Mouse (Mus musculus) lung, postnatal 25 days (tissue): ENCODE measurements around the gene Gse1.

ENCODE experiments used
- DNase-seq: peaks from one replicate; pipeline ENCODE4 v3.0.0; 2022; ENCODE audit warnings: low spot score

Gse1 gene

DNA sequence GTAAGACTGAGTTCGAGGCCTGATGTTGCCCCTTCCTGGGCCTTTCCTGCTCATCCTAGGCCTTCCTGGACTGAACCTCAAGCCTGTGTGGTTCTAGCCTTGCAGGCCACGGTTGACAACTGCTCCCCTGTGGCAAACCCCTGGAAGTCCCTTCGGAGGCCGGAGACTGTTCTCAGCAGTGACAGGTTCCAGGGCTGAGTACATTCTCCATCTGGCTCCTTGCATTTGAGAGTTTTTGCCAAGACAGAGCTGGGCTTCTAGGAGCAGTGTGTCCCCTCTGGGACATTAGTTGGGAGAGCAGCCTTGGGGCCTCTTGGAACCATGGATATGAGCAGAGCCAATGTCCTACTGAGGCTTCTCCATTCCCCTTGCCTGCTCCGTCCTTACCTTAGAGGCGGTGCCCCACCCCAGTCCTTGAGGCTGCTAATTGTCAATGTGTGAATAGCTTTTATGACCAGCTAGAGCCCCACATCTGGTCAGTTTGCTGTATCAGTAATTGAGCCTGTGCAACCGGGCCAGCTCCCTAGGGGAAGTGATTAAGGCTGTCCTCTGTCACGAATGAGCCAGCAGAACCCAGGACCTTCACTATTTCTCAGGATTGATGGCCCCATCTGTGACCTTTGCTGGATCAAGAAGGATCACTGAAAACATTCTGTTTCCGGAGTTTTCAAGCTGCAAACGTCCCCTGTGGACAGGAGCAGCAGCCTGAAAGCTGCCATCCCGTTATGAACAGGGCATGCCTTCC, 289.6 kb downstream of the Gse1 start:
- no peak for DNase-seq

DNA sequence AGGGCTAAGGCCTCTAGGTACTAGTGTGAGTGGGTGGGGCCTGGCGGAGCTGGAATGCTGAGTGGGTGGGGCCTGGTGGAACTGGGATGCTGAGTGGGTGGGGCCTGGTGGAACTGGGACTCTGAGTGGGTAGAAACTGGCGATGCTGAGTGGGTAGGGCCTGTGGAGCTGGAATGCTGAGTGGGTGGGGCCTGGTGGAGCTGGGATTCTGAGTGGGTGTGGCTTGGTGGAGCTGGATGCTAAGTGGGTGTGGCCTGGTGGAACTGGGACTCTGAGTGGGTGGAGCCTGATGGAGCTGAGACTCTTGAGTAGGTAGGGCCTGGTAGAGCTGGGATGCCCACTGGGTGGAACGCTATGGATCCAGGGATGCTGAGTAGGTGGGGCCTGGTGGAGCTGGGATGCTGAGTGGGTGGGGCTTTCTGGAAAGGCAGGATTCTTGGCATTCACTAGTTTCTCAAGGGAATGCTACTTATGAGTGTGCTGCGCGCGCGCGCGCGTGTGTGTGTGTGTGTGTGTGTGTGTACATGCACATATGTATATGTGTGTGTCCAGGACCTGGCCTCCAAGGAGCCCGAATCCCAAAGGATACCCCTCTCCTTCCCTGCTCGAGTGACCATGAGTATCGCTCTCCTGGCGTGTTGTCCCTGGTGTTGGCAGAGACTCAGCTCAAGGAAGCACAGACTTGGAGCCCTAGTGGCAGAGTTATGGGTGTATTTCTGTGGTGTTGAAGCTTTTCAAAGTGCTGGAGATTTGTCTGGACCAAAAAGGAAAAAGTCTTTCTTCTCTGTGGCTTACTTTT, 290.7 kb downstream of the Gse1 start:
- DNase-seq: peak; percentile 44

DNA sequence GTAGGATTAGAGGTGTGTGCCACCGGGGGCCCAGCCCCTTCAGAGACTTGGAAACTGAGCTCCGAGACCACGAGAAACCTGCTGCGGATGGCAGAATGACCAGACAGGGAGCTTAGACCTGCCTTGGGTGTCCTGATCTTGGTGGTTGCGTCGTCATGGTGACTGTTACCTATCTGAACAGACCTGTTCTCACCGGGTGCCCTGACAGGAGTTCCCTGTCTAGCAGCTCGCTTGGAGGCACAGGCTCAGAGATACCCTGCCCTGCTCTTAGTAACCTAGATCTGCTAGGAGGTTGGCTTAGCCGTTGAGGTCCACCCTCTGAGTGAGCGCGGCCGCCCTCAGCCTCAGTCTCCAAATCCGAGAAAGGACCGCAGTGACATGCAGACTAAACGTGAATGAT, 292.0 kb downstream of the Gse1 start:
- no peak for DNase-seq

DNA sequence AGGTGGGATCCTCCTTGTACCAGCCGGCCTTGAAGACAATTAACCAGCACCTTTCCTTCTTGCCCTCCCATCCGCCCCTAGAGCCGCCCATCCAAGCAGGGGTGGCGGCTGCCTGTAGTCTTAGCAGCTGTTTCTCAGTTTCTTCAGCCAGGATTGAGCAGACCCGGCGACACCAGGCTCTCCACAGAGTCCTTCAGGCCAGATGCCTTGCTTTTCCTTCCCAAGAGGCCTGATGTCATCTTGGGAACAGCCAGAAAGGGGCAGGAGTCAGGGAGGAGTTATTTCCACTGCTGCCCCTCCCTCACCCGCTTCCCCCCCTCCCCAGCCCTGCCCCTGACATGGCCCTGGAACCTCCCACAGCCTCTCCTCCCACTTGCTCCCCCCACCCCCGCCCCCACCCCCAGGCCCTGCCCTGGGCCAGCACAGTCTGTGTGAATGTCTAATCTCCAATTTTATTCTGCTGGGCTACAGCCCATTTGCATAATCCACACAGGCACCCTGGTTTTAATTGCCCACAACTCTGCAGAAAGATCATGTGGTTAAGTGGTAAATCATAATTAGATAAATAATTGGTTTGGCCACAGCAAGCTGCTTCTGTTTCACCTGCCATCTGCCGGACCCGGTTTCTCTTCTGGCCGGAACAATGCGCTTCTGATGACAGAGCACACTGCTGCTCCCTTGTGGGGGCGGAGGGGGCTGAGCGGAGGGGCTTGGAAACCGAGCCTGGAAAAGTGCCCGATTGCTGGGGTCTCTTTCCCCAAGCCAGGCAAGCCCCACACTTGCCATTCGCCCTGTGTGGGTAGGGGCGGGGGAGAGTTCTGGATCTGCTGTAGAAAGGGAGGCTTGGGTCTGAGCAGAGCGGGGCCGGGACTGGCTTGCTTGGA, 292.7 kb downstream of the Gse1 start:
- DNase-seq: peak; percentile 57

DNA sequence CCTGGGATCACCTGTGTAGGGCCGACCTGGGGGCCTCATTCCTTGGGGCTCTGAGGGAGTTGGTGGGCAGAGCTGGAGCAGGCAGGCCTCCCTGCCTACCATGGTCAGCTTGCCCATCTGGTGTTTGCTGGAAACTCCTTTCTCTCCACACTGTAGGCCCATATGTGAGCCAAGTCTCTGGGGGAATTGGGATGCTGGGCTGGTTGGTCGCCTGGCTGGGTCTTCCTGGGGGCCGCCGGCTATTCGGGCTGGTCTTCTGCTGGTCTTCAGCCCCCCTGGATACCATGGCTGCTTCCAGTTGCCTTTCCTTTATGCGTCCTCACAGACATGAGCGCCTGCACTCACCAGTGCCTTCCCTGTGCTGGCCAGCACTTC, 293.3 kb downstream of the Gse1 start:
- DNase-seq: no peak

DNA sequence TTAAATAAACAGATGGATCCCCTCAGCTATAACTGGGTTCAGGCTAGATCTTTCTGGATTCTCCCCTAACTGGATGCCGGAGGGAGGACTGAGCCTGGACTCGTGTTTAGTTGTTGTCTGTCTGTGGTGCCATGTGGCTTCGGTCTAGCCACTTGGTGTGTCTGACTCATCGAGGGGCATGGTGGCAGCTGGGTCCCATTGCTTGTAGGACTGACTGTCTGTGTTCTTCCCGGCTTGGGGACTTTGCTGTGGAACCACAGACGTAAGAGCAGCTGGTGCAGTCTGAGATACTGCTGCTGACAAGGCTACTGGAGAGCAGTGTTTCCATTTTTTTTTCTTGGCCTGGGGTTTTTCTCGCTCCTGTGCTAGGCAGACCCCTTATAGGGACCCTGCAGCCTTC, 295.4 kb downstream of the Gse1 start:
- DNase-seq: no peak

DNA sequence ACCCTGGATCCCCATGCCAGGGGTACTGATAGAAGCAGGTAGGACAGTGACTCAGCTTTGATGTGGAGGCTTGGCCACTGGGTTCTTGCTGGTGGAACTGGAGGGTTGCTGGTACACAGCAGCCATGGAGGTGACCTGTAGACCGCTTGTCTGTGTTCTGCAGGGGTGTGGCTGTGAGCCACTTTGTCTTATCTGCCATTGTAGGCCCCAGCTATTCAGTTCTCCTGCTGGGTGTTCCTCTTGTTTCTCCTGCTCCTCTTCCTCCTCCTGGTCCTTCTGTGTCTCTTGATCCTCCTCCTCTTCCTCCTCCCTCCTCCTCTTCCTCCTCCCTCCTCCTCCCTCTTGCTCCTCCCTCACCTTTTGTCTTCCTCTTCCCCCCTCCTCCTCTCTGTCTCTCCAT, 296.9 kb downstream of the Gse1 start:
- DNase-seq: no peak

DNA sequence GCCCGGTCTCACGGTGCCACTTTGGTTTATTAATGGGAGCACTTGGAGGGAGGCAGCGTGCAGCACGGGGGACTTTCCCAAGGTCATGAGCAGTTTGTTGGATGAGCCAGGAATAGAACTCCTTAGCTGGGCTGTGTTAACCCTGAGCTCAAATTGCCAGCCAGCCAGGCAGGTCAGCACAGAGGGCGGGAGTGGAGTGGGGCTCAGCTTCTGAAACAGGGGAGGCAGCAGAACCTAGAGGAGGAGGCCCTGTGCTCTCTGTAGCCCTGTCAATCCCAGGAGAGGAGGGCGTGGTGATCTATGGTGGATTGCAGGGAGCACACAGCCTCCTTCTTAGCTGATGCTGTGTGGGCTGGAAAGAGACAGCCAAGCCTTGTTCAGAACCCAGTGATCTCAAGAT, 297.6 kb downstream of the Gse1 start:
- DNase-seq: no peak

DNA sequence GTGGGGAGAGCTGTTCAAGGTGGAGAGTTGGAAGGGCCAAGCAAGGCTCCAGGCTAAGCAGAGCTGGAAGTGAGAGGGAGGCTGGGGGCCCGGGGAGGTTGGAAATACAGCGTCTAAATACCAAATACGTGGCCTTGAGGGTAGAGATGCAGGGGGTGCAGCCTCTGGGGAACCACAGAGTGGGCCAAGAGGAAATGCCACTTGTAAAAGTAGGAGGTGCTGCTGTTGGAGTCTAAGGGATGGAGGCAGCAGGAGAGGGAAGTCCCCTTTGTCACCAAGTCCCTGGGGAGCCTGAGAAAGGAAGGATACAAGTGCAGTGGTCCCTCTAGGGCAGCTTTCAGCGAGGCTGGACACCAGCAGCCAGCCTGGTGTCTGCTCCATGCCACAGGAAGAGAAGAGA, 298.3 kb downstream of the Gse1 start:
- DNase-seq: no peak

DNA sequence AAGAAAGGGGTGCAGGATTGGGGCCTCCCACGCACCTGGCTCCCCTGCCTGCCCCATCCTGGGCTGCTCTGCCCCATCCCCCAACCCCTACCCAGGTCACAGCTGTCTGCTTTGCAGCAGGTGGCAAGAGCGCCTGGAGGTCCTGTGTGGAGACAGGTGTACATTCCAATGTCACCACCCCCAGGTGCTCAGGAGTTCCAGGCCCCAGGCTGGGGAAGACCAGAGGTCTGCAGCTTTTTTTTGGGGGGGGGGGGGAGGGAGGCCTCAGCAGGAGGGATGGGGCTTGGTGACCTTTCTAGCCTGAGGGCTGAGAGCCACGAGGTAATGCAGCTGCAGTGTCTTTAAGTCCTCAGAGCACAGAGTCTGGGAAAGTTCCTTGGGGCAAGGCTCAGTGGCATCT, 300.1 kb downstream of the Gse1 start:
- DNase-seq: no peak

DNA sequence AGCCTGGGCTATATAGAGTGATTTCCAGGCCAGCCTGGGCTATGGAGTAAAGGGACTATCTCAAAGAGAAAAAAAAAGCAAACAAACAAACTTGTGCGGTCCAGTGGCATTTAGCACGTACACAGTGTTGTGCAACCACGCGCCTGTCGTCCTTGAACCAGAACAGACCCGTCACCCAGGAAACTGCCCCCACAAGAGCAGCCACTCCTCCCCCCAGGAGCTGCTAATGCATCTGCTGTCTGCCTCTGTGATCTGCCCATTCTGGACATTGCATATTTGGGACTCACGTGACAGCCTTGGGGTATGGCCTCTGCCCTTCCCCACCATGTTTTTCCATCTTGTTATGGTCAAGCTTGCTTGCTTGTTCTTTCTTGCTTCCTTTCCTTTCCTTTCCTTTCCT, 301.0 kb downstream of the Gse1 start:
- peak; percentile 46 for DNase-seq

DNA sequence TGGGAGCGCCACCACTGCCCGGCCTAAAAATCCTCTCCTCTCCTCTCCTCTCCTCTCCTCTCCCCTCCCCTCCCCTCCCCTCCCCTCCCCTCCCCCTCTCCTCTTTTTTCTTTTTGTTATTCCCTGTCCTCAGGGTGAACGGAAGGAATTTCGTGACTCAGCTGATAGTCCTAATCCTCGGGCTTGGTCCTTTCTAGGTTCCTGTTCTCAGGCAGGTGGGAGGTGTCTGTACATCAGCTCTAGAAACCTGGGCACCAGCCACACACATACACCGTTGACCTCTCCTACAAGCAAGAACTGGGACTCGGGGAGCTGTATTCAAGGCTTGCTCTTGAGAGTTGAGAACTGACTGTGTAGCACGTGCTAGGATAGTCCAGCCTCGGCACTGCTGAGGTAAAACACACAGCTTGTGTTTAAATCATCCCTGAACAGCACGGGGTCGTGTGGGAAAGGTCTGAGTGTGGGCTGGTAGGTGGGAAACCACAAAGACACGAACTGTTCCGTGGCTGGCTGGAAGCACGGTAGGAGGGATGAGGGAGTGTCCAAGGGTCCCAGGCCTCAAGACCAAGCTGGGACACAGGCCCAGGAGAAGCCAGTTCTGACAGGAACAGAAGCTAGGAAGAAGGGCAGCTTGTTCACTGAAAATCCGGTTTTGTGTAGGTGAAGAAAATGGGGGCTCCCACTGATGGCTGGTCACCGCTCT, 302.8 kb downstream of the Gse1 start:
- DNase-seq: no peak

DNA sequence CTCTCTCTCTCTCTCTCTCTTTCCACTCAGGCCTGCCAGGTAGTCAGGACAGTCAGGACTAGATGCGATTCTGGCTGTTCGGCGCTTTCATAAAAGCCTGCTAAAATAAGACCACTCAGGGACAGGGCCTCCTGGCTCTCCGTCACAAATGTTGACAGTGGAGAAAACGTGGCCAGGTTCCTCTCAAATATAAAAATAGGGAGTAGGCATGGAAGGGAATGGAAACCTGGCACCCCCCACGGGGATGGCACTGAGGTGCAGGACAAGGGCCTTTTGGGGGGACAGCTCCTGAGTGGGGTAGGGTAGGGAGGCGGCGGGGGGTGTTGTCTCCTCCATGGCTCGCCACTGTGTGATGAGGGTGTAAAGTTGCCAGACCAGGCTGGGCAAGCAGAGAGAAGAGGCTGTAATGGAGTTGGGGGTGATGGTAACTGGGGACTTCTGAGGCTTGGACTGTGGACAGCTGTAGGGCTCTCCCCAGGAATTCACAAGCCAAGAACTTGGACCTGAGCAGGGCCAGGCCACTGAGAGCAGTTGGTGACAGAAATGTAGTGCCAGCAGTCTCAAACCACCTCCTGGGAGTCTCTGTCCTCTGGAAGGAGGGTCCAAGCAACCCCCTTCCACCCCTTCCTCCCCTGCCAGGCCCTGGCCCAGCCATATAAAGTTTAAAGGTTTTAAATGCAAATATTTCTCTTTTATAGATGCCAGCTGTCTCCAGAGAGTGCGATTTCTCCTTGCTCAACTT, 303.7 kb downstream of the Gse1 start:
- DNase-seq: no peak

DNA sequence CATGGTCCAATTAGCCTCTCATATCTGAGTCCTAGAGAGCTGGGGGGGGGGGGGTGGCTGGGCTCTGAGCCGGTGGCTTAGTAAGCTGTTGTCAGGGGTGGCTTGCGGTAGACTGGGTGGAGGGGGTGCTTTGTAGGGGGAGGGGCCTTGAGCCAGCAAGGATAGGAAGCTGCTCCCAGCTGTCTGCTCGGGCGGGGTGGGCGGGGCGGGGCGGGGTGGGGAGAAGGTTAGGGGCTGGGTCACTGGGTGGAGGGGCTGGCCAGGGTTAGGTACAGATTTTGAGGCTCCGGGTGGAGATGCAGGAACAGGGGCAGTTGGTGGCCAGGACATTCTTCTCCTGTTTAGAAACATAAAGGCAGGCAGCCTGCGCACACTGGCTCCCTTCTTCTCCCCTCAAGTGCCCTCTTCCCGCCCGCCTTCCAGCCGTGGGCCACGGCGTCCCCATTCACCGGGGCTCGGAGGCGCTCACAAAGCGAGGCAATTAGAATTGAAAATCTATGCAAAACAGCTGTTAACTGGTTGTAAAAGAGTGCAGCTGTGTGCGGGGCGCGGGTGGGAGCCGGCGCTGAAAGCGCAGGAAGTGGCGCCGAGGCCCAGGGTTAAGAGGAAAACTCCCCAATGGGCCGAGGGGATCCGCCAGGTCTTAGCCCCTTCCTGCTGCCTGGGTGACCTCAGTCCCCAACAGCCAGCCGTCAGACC, 304.4 kb downstream of the Gse1 start:
- no peak for DNase-seq

DNA sequence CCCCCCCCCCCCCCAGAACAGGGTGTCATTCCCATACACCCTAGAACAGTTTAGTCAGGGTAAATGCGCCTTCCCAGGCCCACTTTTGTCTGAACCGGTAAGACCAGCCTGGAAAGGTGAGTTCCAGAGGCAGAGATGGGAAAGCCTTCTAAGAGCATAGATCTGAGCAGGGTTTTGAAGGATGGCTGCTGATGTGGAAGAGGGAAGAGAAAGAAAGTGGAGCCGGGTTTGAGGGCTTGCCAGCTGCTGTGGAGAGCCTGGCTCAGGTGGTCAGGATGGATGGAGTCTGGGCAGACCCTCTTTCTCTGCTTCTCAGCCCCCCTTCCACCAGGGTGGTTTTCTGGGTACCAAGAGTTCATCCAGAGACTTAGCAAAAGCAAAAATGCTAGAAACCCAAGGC, 305.1 kb downstream of the Gse1 start:
- DNase-seq: no peak

DNA sequence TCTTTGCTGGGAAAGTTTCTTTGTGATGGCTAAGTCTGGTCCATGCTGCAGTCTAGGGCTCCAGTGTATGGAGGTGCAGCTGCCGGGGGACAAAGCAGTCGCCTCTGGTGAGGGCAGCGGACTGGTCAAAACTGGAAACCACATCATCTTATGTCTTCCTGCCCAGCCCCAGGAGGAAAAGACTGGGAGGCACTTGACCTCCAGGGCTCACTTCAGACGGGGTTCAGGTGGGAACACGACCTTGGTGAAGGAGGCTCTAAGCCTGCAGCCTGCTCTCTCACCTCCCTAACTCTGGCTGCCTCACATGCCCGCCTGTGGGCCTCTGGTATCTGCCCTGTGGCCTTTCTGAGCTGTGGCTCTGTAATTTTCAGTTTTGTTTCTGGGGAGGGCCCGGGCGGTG, 305.8 kb downstream of the Gse1 start:
- DNase-seq: no peak

DNA sequence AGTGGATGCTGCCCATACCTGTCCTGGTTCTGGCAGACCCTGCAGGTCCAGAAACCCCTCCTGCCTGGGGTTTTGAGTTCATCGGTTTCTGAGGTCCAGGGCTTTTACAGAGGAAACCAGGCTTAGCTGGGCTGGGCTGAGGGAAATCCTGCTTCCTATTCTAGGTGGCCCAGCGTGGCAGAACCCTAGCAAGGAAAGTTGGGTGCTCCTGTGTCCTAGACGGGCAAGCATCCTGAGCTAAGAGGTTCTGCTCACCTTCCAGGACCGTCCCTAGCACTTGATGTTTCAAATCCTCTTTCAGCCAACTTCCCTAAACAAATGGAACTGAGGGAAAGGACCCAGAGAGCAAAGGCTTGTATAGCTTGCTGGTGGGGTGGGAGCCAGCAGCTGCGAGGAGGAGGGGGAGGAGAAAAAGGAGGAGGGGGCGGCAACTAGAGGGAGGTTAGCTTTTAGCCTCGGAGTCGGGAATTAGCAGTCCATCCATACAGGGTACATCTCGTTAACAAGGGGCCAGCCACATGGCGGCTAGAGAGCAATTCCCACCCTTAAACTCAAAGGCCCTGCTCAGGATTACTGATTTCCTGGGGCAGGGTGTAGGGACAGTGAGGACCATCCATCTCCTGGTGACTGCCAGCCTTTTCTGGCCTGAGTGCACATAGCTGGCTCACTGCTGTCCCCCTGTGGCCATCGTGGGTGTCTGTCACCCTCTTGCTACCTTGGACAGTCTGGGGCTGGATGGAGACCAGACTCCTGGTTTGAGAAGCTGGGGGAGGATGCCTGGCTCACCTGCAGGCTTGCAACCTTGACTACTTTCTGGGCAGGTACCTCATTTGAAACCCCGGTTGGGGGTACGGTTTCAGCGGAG, 306.5 kb downstream of the Gse1 start:
- peak; percentile 90 for DNase-seq

DNA sequence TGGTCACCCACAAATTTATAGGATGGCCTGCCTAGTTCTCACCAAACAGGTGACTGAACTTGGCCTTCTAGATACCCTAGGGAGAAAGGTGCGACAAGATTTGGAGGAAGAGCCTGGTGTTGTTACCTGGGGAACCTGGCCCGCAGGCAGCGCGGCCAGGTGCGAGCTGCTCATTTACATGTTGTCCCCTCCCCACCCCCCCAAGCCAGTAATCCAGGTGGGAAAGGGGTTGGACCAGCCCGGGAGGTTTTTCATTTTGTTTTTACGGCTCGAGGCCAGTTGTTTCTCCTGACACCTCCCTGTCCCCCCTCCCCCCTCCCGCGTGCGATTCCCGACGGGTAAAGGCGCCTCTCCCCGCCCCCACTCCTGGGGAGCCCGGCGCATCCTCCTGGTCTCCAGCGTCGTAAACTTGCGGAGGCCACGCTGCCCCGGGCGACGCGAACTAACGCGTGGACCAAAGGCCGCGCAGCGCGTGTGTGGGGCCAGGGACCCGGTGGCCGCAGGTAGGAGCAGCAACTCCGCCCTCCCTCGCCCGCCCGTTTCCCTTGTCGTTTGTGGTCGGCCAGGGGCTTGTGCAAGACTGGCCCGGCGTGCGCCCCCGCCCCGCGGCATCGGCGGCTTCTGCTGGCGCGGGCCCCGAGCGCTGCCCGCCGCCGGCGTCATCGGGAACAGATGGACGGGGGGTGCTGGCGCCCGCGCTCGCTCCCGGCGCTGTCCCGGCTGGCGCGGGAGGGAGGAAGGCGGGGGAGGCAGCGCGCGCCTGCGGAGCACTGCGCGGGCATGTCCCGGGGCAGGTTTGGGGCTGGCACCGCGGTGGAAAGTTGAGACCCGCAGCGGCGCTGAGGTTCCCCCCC, 307.4 kb downstream of the Gse1 start:
- peak; percentile 54 for DNase-seq
